Mouse (Mus musculus) spleen, adult 12 weeks (tissue): ENCODE measurements around the gene Tbc1d8b.
"Not testable (repeated sequence)": the region's sequence is repeated elsewhere in the genome, so short reads cannot be mapped to it uniquely, and the experiment has no call there.

Source experiments
- DNase-seq: peaks from one replicate; pipeline ENCODE4 v3.0.0; 2022; ENCODE audit warnings: low spot score

Gene Tbc1d8b

GRCm38 (mm10) chrX:139684775-139685695, at the start of gene Tbc1d8b:
Gene Tbc1d8b, plus strand, starts transcription at chrX:139684996.
- DNase-seq, result peak; percentile 40

DNA sequence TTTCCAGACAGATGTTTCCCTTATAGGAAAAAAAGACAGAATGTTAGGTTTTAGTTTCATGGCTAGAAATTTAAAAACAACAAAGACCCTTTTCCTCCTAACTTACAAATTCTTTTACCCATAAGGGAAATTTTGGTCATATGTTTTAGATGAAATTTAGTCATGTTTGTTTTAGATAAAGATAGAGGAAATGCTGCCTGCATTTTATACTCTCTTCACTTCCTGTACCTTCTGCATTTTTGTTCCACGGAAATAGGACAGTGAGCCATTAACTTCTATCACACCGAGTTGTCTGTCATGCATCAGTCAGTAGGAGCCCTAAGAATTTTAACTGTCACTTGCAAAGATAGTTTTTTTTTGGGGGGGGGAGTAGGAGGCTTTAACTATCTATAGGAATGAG, 45.1 kb upstream of the Tbc1d8b start:
- DNase-seq, result no peak

DNA sequence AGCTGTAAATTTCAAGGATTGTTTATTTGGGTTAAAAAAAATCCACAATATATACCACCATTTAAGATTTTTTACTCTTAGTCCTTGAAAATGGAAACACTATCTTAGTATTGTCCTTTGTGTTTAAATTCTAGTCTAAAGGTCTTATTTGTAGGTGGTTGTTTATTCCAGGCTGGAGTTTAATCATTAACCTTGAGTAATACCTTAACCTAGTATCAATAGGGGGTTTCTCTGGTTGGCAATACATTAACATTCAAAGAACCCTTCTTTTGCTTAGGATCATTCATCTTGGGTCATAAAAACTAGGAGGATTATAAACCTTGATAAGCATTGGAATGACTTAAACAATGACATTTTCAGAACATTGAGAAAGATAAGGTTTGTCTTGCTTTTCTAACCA, 44.4 kb upstream of the Tbc1d8b start:
- no peak for DNase-seq

- DNase-seq, result no peak
Observed at GRCm38 (mm10) chrX:139652226-139652625, 32.6 kb upstream of the Tbc1d8b start.

DNA sequence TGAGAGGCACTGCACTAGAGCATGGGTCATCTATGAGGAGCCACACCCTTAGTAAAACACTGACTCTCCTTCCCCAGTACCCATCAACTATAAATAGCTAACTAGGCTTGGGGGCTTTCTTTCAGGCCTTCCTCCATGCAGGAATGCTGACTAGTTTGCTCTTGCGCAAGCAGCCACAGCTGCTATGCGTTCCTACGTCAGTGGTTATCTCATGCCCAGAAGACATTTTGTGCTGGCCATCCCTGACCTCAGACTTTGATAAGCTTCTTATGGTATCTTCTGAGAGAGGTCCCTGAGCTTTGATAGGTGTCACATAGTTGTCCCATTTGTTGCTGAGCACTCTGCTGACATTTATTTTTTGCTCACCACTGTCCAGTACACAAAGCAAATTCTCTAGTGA, 31.5 kb upstream of the Tbc1d8b start:
- no peak for DNase-seq

DNA sequence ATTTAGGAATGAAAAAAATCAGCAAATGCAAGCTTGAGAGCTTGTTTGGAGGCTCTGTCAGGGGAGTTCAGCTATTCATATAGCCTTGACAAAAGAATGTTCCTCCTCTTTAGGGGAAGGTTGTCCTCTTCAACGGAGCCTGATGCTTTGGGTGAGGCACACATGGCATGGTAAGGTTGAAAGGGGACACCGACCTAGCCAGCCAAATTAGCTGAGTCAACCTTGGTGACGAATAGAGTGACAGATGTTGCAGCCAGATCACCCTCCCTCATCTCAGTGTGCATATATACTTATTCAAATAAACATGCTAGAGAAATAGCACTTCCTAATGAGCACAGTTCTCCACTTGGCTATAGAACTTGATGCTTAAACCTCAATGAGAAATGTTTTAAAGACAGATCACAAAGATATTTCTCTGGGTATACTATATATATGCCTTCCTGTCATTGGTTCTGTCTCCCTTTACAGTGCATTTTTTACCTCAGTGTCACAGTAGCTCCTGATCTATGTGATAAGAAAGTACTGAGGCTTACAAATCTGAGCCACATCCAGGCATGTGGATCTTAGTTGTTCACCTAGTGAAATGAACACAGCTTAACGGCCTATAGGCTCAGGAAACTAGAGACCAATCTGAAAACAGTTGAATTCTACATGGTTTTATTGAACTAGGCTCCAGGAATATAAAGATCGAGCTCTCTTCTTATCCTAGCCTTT, 30.3 kb upstream of the Tbc1d8b start:
- no peak for DNase-seq

DNA sequence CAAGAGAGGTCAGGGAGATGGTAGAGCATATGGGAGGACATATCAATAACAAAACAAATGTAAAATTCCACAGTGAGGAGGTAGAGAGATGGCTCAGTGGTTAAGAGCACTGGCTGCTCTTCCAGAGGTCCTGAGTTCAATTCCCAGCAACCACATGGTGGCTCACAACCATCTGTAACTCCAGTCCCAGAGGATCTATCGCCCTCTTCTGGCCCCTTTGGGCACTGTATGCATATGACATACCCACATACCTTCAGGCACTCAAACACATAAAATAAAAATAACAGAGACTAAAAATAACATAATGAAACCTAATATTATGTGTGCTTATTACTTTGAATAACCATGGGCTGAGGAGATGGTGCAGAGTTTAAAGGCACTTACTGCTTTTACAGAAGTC, 22.7 kb upstream of the Tbc1d8b start:
- no peak for DNase-seq

DNA sequence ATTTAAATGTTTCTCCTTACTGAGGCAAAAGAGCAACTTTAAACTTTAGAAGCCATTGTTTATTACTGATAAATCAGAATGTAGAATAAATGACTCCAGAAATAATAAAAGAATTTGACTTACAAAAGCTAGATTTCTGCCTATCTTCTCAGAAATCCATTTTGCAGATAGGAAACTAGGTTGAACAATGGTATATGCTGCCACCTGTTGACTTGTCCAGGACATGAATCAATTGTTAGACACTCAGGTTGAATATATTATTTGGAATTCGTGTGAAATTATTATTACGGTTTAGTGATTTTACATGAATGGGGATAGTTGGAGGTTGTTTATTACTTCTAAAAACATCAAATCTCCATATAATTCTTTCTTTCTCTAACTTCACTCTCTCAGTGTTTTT, 19.0 kb upstream of the Tbc1d8b start:
- no peak for DNase-seq

- no peak for DNase-seq
Observed at GRCm38 (mm10) chrX:139684410-139684774, 404 bp upstream of the Tbc1d8b start.

DNA sequence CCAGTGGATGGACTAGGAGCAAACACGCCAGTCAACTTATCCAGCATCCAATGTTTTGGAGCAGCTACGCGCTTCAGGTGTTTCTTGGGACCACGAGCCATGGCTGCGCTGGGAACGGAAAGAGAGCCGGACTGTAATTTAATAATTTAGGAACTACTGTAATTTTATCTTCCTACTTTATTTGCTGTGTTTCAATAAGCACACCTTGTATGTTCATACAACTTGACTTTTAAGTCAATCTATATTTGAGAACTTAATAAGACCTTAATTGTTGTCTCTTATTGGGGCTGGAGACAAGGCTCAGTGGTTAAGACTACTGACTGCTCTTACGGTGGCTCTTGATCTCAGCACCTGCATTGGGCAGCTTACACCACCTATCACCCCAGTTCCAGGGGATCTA, 29.6 kb downstream of the Tbc1d8b start, which contains the start of gene Gm15013:
Gene Gm15013 (minus strand): TSS at position 101 of the 400 bp plus-strand sequence.
- DNase-seq, result no peak

GRCm38 (mm10) chrX:139722350-139722749, 37.6 kb downstream of the Tbc1d8b start:
- no peak for DNase-seq

DNA sequence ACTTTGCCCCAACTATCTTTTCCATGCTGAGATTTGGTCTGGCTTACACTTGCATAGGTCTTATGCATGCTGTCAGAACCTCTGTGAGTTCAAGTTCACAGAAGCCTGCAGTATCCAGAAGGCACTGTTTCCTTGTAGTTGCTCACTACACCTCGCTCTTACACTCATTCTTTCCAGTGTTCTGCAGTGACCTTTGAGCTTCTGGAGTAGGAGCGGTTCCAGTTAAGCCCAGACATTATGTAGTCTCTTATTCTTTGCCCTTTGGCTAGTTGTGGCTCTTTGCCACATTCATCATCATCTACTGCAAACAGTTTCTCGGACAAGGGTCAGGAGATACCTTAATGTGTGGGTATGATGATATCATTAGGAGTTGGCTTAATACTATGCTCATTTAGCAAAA, 45.7 kb downstream of the Tbc1d8b start:
- DNase-seq, result no peak

DNA sequence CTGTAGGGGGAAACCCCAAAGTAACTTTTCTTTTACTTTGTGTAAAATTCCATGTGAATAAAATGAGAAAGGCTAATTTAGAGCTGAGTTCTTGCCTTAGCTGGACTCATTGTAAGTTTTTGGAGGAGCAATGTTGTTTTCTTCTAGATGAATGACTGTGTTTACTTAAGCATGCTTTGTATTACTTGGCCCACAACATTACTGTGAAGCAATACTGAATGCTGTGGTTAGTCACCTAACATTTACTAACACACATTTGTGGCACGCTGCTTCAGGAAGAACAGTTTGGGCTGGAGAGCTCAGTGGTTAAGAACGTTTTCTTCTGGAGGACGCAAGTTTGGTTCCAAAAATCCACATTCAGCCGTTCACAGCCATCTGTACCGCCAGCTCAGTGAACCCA, 52.3 kb downstream of the Tbc1d8b start:
- DNase-seq, result no peak

- no peak for DNase-seq
Observed at GRCm38 (mm10) chrX:139751855-139752254, 67.1 kb downstream of the Tbc1d8b start.

GRCm38 (mm10) chrX:139758634-139759033, 73.8 kb downstream of the Tbc1d8b start:
- not testable (repeated sequence) for DNase-seq

GRCm38 (mm10) chrX:139762546-139762945, 77.8 kb downstream of the Tbc1d8b start:
- DNase-seq, result no peak

GRCm38 (mm10) chrX:139769975-139770637, 85.3 kb downstream of the Tbc1d8b start:
- DNase-seq, result no peak

DNA sequence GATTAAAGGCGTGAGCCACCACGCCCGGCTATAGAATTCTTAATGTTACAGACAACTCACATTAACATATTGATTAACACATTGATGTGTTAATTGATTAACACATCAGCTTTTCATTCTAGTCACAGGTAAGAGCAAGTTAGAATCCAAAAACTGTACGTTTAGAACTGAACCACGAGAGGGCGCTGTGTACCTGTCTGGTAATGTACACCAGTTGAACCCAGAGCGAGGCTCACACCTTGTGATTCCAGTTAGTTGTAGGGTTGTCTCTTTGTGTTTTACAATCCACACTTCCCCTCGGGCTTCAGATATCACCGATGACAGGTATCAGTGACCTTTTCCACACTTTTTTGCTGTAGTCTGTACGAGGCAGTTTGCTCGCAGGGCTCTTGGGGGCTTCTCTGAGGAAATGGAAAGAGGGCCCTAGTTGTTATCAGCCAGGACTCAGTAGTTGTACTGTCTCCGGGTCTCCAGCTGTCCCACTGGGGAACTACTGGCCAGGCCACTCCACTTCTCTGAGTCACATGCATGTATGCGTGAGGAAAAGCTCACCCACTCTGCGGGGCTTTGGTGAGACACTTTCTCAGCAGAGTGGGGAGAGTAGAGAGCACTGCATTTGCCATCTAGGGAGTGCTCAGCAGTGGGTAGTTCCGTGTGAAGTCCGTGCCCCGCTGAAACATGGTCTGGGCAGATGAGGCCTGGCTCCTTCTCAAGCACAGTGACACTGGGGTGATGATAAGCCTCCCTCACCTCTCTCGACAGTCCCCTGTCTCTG, 89.7 kb downstream of the Tbc1d8b start:
- peak; percentile 9 for DNase-seq

GRCm38 (mm10) chrX:139775084-139775612, 90.4 kb downstream of the Tbc1d8b start:
- no peak for DNase-seq

DNA sequence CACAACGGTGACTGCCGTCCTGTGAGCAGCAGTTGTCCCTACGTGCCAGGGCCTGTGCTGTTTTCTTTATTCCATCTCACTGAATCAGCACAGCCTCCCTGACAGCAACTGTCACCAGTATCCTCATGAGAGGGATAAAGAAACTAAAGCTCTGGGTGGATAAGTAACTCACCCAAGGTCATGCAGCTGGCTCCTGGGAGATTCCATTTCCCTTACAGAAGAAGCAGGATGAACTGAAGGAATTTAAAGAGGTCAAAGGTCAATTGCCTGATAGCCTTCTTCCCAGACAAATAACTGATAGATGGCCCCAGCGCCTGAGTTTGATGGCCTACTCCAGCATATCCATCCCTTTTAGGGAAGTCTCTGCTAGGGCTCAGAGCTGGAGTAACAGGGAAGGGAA, 92.6 kb downstream of the Tbc1d8b start:
- no peak for DNase-seq

GRCm38 (mm10) chrX:139778886-139779285, 94.1 kb downstream of the Tbc1d8b start:
- no peak for DNase-seq

DNA sequence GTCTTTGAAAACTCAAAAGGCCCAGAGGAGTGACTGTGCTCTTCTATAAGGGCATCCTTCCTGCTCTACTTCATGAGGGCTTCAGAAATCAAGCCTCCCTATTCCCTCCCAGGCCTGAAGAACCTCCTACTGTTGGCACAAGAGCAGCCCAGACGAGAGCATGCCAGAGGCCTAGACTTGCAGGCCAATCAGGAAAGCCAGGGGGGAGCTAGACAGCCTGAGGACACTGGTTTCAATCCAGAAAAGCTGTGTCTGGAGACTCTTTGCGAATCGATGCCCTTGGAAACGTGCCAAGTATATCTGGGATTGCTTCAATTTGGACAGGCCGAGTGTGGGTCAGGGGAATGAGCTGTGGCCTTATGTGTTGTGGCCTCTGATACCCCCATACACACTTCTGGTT, 94.6 kb downstream of the Tbc1d8b start:
- DNase-seq, result no peak
